Mouse (Mus musculus) v-Abl transformed pro-B cells (cell line): ENCODE results near the gene Slc37a2.

ENCODE experiments used
- in situ Hi-C, 2 experiments: fragments of 400-800 bp; cut with MboI; formaldehyde crosslinking; loops; one replicate each; pipeline ENCODE4 v1.15.1; 2025; ENCODE audit not compliant: unreplicated experiment in 2 of 2

Slc37a2 gene

DNA sequence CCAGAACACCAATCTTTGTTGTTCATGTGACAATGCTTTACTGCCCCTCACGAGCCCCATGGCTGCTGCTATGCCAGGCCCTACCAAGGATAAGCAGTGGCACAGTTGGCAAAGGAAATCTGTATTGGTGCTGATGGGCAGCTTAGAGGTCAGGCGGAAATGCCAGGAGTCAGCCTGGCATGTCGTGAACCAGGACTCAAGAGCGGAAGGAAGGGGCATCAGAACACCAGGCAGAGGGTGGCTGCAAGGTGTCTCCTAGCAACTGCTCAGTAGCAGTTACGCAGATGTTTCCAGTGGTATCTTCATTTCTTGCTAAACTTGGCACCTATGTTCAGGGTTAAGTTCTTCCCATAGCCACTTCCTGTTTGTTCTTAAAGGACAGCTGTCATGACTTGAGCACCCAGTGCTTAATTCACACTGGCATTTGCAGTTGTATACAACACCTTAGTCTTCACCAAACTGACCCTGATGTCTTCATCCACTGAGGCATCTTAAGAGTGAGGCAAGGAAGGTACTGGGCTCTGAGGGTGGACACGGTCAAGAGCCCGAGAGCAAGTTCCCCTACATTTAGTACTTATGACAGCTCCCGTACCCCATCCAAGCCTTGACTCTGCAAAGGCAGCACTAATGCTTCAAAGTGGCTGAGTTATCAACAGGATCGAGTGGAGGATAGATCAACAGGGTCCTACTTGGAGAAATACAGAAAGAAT, 24.9 kb downstream of the Slc37a2 start:
- in situ Hi-C loops = loop anchor here (10.0 to 25.0 kb wide), 5 partner anchors 344 to 1968 kb away; partner anchors contain the start of genes Ddx25 (in 2 of the 2), Fam118b (in 2 of the 2), Hyls1 (in 2 of the 2) and Pate2 (in 2 of the 2)

DNA sequence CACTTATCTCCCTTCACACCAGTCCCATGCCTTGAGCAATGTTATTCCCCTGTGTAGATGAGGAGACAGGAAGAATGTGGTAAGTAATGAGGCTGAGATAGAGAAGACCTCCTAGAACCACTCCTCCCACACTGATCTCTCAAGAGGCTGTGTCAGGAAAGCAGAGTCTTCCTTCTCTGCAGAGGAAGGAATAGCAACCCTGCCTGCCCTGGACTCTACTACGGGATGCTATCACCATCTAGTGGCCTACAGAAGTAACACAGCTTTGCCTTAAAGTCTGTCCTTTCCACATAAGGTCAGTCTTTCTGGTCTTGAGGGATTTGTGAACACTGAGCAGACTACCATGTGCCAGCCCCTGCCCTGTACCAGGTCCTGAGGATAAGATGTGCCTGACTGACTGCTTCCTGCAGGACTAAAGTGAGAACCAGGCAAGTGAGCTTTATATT, 25.6 kb downstream of the Slc37a2 start:
- in situ Hi-C loops = loop anchor here (5.0 to 25.0 kb wide), 9 partner anchors 53 to 1968 kb away; partner anchors contain the start of genes Ddx25 (in 2 of the 2), Fam118b (in 2 of the 2), Hyls1 (in 2 of the 2) and Pate2 (in 2 of the 2)

DNA sequence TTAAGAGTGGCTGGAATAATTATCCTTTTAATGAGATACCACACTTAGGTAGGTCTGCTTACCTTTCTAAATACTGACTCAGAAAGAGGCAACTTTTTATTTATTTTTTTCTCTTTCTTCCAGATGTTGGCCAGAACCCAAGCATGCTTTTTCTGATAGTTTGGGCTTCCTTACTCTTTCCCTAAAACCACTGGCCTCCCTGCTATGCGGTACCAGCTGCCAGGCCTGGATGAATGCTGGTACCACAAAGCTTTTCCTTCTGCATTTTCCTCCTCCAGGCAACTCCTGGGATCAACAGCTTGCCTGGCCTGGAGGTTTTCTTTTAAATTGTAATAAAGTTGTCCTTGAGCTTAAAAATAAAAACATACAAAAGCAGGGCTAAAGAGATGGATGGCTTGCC, 30.0 kb downstream of the Slc37a2 start:
- in situ Hi-C loops = loop anchor here (5.0 to 25.0 kb wide), 7 partner anchors 48 to 1963 kb away; partner anchors contain the start of genes Ddx25 (in 2 of the 2), Fam118b (in 2 of the 2), Hyls1 (in 2 of the 2) and Pate2 (in 2 of the 2)

DNA sequence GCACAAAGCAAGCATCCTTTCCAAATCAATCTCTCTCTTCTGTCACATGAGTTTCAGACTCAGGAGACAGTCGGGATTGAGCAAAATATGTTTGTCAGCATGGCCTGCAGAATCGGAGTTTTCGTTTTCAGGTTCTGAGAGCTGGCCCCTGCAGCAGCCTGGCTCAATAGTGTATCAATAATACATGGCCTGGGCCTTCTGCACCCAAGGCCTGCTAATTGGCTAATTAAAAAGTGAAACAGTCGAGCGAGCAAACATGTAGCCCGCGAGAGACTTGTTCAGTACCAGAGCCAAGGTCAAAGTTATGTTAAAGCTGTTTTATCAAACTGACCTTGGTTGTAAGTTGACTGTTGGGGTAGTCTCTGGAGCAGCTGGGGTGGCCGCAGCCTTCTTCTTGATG, 34.8 kb downstream of the Slc37a2 start:
- in situ Hi-C loops = loop anchor here in 1 of 2 experiments (10.0 kb wide), 1 partner anchor 326 kb away; no protein-coding TSS in a partner anchor

DNA sequence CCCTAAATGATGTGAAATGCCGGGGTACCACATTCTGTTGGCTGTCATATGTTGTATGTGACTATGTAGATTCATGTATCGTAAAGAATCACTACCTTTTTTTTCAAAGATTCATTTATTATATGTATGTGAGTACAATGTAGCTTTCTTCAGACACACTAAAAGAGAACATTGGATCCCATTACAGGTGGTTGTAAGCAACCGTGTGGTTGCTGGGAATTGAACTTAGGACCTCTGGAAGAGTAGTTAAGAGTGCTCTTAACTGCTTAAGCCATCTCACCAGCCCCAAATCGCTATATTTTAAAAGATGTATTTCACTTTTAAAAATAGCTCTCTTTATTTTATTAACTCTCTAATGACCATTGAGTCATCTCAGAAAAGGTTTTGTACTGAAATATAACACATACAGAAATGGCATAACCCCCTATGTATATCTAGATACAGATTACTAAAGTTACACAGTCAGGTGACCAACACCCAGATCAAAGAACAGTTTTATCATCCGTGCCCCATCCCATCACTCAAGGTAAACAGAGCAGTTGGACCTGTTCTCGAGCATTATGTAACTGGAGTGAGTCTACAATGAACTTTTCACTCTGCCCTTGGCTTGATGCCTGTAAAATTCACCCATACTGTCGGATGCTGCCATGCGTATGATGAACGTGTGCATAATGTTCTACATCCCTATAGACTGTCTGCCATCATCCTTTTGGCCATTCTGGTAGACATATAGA, 41.0 kb downstream of the Slc37a2 start:
- in situ Hi-C loops = no loop called here

DNA sequence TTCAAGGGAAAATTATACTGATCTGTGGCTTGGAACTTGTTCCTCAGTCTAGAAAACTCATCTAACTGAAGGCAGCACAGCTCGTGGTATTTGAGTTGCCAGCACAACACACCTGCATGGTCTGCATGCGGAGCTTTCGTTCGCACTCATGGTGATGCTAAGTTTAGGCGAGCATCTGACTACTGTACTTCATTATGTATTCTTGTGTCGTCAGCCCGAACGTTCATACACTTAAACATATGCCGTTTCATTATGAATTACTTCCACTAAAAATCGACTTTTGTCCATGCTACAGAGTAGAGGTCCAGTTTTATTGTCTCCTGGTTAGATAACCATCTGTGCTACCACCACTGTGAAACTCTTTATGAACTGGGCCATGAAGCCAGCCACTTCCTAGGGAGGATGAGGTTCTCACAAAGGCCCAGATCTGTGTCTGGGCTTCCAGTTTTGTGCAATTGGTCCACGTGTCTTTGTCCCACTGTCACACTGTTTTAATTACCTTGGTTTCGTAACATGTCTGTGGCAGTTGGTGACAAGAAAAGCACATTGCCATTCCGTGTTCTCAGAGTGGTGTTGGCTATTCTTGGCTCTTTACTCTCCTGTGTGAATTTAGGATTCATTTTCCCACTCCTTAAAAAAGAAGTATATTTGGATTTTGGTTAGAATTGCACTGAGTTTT, 42.3 kb downstream of the Slc37a2 start:
- in situ Hi-C loops = no loop called here

DNA sequence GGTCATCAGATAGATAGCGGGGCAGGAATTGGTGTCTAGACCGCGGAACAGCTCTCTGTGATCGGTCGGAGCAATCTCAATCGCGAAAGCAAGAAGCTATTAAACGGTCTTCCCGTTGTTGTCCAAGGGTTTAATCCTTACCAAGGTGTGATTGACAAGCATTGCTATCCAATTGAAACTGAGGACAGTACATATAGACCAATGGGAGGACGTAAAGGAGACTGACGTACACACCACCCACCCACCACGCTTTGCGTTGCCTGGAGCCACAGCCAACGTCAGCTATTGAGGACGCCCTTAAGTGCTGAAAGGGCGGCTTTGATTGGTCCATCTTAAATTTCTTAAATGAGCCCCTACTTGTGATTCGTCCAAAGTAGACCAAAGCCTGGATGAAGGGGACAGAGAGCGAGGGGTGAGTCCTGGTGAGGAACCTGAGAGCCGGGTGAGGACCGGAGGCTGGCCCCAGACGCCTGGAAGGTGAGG, 47.6 kb downstream of the Slc37a2 start, which contains the start of gene Tmem218:
Gene Tmem218 (plus strand): TSS at position 295 of the 483 bp plus-strand sequence.
- in situ Hi-C loops = no loop called here

DNA sequence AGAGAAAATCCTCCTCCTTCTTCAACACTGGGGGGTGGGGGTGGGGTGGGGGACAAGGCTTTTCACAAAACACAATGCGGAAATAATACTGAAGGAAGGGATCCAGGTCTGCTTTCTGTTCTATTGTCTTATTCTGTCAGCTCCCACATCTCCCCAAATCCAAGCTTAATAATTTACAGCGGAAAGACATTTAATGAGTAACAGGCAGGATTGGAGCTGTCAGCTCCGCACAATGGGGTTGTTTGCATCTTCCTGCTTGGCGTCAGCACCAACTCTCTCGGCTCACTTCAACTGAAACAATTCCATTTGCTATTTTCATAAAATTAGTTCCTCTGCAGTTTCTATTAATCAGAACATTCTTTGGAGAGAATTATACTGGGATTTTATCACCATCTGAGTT, 51.7 kb downstream of the Slc37a2 start:
- in situ Hi-C loops = no loop called here

DNA sequence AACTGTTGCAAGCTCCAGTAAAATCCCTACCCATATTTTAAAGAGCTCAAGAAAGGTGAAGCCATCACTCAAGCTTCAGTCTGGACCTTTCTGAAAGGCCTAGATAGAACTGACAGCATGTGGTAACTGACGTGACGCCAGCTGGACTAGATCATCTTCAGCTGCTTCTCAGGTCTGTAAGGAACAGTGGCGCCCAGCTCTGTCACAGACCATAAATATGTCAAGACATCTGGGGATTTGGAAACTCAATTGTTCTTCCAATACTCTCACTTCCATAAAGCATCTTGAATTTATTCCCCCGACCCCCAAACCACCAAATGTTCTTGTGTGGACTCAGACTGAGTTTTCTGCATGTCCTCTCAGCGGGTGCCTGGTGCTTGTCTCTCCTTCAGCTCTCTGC, 55.1 kb downstream of the Slc37a2 start:
- in situ Hi-C loops = no loop called here

DNA sequence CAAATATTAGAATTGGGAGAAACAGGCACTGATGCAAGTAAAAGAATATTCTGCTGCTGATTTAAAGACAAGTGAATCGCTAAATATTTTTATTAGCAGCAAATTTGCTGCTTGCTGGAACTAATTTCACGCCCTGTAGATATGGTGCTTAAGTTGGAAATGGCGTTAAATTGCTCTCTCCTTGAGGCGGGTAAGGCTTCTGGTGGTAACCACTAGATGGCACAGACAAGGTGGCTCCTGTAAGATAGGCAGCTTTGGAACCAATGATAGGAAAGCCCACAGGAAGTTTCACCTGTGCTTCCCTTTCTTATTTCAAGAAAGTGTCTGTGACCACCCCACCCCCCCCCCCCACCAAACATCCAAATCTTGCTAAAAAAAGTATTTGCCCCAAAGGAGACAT, 58.5 kb downstream of the Slc37a2 start:
- in situ Hi-C loops = loop anchor here in 1 of 2 experiments (25.0 kb wide), 1 partner anchor 415 kb away; the partner anchor contains the start of gene Spa17

DNA sequence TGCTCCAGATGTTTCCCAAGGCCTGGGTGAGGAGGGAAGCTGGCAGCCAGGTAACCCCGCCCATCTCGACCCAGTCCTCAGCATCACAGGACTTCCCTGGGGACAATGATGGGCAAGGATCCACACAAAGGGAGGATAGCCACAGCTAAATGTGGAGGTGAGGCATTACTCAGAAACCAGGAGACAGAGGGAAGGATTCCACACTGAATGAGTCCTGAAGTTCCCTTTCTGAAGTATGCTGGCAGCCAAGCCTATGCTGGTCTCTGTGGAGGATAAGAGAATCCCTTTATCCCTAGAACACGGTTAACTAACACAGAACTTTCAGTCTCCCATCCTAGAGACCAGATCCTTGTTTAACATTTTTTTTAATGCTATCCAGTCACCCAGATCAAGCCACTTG, 67.5 kb downstream of the Slc37a2 start:
- in situ Hi-C loops = loop anchor here in 1 of 2 experiments (25.0 kb wide), 1 partner anchor 424 kb away; the partner anchor contains the start of gene Spa17

DNA sequence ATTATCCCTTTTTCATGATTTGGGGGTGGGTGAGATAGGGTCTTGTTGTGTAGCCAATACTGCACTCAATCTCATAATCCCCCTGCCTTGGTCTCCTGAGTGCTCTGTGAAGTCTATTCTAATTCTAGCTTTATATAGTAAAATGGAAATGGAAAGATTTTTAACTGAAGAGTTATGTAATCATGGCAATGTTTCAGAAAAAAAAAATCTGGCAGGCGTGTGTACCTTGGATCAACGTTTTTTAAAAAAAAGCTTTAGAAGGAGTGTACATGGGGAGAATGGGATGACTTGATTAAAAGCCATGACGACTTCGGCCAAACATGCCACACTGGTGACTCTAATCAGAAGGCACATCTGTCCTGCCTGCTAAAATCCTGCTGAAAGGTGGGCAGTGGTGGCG, 68.1 kb downstream of the Slc37a2 start:
- in situ Hi-C loops = loop anchor here in 1 of 2 experiments (25.0 kb wide), 1 partner anchor 425 kb away; the partner anchor contains the start of gene Spa17

DNA sequence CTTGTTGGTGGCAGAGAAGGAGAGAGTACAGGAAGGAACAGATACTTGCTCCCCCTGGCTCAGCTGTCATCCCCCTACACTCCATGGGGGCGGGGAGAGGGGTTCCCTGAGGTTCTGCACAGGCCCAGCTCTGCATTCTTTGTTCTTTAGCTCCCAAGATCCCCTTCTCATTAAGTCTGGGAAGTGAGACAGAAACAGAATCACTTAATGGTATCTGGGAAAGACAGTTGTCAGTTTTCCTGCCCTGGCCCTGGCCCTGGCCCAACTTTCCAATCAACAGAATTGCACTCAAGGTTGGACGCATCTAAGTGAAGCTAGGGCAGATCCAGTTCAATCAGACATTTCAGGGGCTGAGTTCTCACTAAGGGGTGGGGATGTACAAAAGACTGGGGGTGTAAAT, 72.4 kb downstream of the Slc37a2 start:
- in situ Hi-C loops = loop anchor here in 1 of 2 experiments (25.0 kb wide), 1 partner anchor 429 kb away; the partner anchor contains the start of gene Spa17

DNA sequence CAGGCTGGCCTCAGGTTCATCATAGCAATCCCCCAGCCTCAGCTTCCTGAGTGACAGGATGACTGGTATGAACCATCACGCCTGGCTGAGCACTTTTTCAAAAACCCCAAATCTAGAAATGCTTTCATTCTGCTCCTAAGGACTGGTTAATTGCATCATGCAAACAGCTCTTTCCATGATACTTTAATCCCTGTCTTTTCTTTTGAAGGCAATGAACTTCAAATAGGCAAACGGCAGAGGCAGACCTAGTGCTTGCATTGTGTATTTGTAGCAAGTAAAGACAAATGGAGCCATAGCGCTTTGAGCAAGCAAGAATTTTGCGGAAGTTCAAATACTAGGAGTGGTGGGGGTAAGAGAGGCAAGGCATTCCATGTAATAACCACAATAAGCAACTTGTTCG, 73.9 kb downstream of the Slc37a2 start:
- in situ Hi-C loops = loop anchor here in 1 of 2 experiments (25.0 kb wide), 1 partner anchor 431 kb away; the partner anchor contains the start of gene Spa17

DNA sequence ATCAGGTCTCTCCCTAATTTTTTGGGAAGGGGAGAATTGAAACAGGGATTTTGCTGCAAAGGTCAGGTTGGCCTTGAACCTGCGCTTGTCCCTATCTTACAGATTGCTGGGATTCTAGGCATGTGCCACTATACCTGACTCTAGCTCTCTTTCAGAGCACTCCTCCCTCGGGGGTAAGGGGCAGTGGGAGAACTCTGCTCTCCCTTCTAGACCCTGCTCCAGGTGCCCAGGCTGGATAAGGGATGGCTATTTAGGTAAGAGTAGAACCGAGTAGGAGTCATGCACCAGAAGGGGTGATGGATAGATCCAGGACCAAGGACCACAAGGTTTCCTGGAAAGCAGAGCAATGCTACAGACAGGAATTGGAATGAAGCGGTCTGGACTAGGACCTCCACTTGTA, 75.9 kb downstream of the Slc37a2 start:
- in situ Hi-C loops = loop anchor here (5.0 to 25.0 kb wide), 4 partner anchors 48 to 433 kb away; partner anchors contain the start of gene Spa17 (in 1 of the 2)

DNA sequence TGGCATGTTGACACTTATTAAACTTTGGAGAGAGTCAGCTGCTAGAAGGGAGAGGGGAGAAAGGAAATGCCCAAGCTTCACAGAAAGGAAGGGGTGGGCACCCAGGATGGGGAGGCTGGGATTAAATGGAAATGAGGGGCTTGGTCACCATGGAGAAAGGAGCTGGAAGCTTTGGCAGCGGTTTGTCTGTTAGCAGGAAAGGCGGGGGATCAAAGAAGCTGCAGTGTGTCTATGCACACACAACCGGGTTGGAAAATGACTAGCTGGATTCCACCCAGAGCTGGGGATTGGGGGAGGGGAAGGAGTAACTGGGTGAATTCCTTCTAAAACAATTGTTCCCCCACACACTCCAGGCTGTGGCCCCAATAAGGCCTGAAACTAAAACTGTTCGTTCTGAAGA, 76.6 kb downstream of the Slc37a2 start:
- in situ Hi-C loops = loop anchor here (5.0 to 25.0 kb wide), 4 partner anchors 48 to 433 kb away; partner anchors contain the start of gene Spa17 (in 1 of the 2)
